Mouse (Mus musculus): ENCODE results near the gene Tm6sf1. TPM values are rescaled to one million over a fixed set of nuclear protein-coding genes. Genes with fewer than 3 reads are reported as not detected.

Tm6sf1 gene
- total and polyA plus RNA-seq, 3 experiments = 9.1 to 21.4 (median 12.6) TPM

DNA sequence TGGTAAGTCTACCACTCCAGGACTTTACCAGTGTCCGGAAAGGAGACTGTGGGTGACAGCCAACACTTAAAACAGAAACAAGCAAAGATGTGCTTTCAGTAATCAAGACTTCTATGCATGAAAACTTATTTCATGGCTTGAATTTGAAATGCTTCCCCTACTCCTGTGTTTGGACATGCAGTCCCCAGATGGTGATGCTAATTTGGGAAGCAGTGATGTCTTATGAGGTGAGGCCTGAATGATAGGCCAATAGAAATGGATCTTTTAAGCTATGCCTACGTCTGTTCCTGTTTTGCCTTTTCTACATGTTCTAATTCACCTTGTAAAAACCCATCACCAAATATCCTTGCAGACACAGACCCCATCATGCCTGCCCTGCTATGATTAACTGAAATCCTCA, 46.1 kb downstream of the Tm6sf1 start:
- DNase-seq = no peak
- WGBS = 87% methylated on average over 2 of the region's 2 CpGs
- intact Hi-C loops (cut with DNase I) = no loop called here
- H3K4me3 ChIP-seq = no peak overlapping the region
- H3K36me3 ChIP-seq (ENCODE audit: control insufficient read depth, insufficient read depth, low read length) = no peaks in the 10 kb centered on the region
- H3K27me3 ChIP-seq (ENCODE audit: control insufficient read depth, insufficient read depth, low read length) = no peaks in the 10 kb centered on the region
- H3K27ac ChIP-seq = no peak overlapping the region
- TF ChIP-seq CTCF (IDR thresholded peaks at IDR 0.05) = no peak
- no peak for TF ChIP-seq EP300 (IDR thresholded peaks at IDR 0.05; ENCODE audit: insufficient read depth, low read depth, low read length)
- TF ChIP-seq POLR2A (IDR thresholded peaks at IDR 0.05; ENCODE audit: insufficient read depth, low read depth, low read length) = no peak
- no peak overlapping the region for H3K9ac ChIP-seq (ENCODE audit: low read depth, low read length)
- H3K79me2 ChIP-seq (replicated peaks; ENCODE audit: control insufficient read depth, insufficient read depth, low read length) = no peaks in the 10 kb centered on the region; the same call in 1 of the 2 replicates
- no peaks in the 10 kb centered on the region for H3K4me1 ChIP-seq (ENCODE audit: control insufficient read depth, insufficient read depth, low read length)

DNA sequence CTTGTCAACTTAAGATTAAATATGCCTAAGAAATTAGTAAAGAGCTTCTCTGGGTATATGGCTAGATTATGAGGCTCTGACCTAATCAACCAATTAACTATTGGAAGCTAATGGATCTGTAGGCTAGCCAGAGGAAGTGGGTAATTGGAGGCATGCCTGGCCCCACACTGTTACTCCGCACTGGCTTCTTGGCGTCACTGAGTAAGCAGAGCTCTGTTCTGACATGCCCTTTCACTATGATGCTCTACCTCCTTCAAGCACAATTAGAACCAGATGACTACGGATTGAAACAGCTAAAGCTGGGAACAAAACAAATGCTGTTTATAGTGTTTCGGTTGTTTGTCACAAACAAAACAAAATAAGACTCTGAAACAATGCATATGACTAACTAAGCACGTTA, 59.5 kb downstream of the Tm6sf1 start:
- Histone ChIP-seq H3K4me1 (ENCODE audit: control insufficient read depth, insufficient read depth, low read length) (no peaks in the 10 kb centered on the region; the same call in 1 of the 2 replicates), H3K27ac (no peak overlapping the region), H3K36me3 (ENCODE audit: control insufficient read depth, insufficient read depth, low read length) (no peaks in the 10 kb centered on the region), H3K27me3 (ENCODE audit: control insufficient read depth, insufficient read depth, low read length) (no peaks in the 10 kb centered on the region), H3K79me2 (replicated peaks; ENCODE audit: control insufficient read depth, insufficient read depth, low read length) (peaks cover 1% of the 10 kb centered on the region), H3K9ac (ENCODE audit: low read depth, low read length) (no peak overlapping the region), H3K4me3 (no peak overlapping the region)
- TF ChIP-seq CTCF (IDR thresholded peaks at IDR 0.05) = no peak
- no peak for TF ChIP-seq EP300 (IDR thresholded peaks at IDR 0.05; ENCODE audit: insufficient read depth, low read depth, low read length)
- TF ChIP-seq POLR2A (IDR thresholded peaks at IDR 0.05; ENCODE audit: insufficient read depth, low read depth, low read length) = no peak
- 80% methylated on average over 5 of the region's 5 CpGs for WGBS
- DNase-seq = no peak
- intact Hi-C loops (cut with DNase I) = no loop called here

DNA sequence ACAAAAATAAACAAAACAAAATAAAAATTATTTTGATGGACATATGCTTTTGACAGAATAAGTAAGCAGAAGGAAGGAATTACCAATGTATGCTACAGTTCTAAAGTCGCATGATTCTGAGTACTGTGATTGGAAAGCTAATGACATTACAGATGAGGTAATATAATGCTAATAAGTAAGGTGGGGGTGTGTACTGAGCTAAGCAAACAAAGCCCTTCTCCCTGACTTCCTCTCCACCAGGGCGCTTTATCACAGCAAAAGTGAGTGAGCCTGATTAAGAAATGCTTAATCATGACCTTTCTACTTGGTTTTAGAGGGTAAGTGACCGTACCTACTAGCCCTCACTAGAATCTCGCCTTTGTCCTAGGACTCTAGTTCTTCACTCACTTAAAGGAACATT, 61.5 kb downstream of the Tm6sf1 start:
- H3K4me3 ChIP-seq = no peak overlapping the region
- no peak for DNase-seq
- 66% methylated on average over 4 of the region's 4 CpGs for WGBS
- TF ChIP-seq EP300 (IDR thresholded peaks at IDR 0.05; ENCODE audit: insufficient read depth, low read depth, low read length) = no peak
- no peak for TF ChIP-seq POLR2A (IDR thresholded peaks at IDR 0.05; ENCODE audit: insufficient read depth, low read depth, low read length)
- intact Hi-C loops (cut with DNase I) = no loop called here
- H3K4me1 ChIP-seq (ENCODE audit: control insufficient read depth, insufficient read depth, low read length) = no peaks in the 10 kb centered on the region
- no peaks in the 10 kb centered on the region for H3K27me3 ChIP-seq (ENCODE audit: control insufficient read depth, insufficient read depth, low read length)
- H3K27ac ChIP-seq = no peak overlapping the region
- no peak overlapping the region for H3K9ac ChIP-seq (ENCODE audit: low read depth, low read length)
- H3K79me2 ChIP-seq (replicated peaks; ENCODE audit: control insufficient read depth, insufficient read depth, low read length) = peaks cover 1% of the 10 kb centered on the region
- no peaks in the 10 kb centered on the region for H3K36me3 ChIP-seq (ENCODE audit: control insufficient read depth, insufficient read depth, low read length)

DNA sequence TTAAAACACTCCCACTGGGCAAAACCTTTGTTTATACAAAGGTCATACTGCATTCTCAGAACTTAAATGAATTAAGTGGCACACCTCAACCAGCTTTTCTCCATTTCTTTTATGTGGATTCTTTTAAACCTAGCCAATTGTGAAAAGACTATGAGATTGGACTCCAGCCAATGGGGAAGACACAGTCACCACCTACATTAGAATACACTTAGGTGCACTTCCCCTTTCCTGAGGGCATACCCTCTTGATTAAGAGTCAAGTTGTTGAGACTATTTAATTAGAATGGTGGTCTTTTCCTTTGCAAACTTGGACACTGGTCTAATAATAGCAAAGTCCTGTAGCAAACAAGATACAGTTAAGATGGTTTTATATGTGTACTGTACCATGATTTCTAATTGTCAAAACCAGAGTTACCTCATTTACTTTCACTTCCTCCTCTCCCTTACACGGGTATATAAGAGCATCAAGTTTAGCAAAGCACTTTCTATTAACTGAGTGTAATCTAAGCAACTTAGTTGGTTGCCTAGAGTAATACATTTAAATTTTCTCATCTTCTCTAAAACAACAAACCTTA, 62.7 kb downstream of the Tm6sf1 start:
- no peaks in the 10 kb centered on the region for H3K27me3 ChIP-seq (ENCODE audit: control insufficient read depth, insufficient read depth, low read length)
- no peak overlapping the region for H3K9ac ChIP-seq (ENCODE audit: low read depth, low read length)
- H3K27ac ChIP-seq = no peak overlapping the region
- peaks cover 1% of the 10 kb centered on the region; the same call in 1 of the 2 replicates for H3K79me2 ChIP-seq (replicated peaks; ENCODE audit: control insufficient read depth, insufficient read depth, low read length)
- intact Hi-C loops (cut with DNase I) = no loop called here
- DNase-seq = no peak
- no peak overlapping the region for H3K4me3 ChIP-seq
- TF ChIP-seq CTCF (IDR thresholded peaks at IDR 0.05) (no peak), EP300 (IDR thresholded peaks at IDR 0.05; ENCODE audit: insufficient read depth, low read depth, low read length) (no peak)
- no peaks in the 10 kb centered on the region for H3K4me1 ChIP-seq (ENCODE audit: control insufficient read depth, insufficient read depth, low read length)
- H3K36me3 ChIP-seq (ENCODE audit: control insufficient read depth, insufficient read depth, low read length) = no peaks in the 10 kb centered on the region
- 42% methylated on average over 1 of the region's 1 CpGs for WGBS

DNA sequence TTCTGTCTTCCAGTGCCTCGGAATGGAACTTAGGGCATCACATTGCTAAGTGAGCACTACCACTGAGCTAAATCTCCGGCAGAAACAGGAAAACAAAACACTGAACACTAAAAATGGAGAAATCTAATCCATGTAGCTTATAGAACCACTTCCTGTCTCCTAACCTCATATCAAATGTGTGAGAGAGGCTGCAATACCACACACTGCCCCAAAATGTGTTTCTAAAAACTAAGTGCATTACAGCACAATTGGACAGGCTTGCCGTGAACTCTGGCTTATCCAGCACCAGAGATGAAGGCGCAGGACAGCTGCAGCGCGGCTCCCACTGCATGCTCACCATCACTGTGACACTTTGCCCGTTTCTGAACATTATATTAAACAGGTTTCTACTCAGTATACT, 70.2 kb downstream of the Tm6sf1 start:
- TF ChIP-seq CTCF (IDR thresholded peaks at IDR 0.05) (no peak), POLR2A (IDR thresholded peaks at IDR 0.05; ENCODE audit: insufficient read depth, low read depth, low read length) (no peak), EP300 (IDR thresholded peaks at IDR 0.05; ENCODE audit: insufficient read depth, low read depth, low read length) (no peak)
- Histone ChIP-seq H3K4me1 (ENCODE audit: control insufficient read depth, insufficient read depth, low read length) (no peaks in the 10 kb centered on the region), H3K27me3 (ENCODE audit: control insufficient read depth, insufficient read depth, low read length) (no peaks in the 10 kb centered on the region), H3K27ac (no peak overlapping the region), H3K79me2 (replicated peaks; ENCODE audit: control insufficient read depth, insufficient read depth, low read length) (0 out of 2 replicates have a peak, but pooled peaks cover 2% of the 10 kb centered on the region), H3K9ac (ENCODE audit: low read depth, low read length) (no peak overlapping the region), H3K4me3 (no peak overlapping the region), H3K36me3 (ENCODE audit: control insufficient read depth, insufficient read depth, low read length) (peaks cover 2% of the 10 kb centered on the region; the same call in 1 of the 2 replicates)
- intact Hi-C loops (cut with DNase I) = no loop called here
- WGBS = 79% methylated on average over 7 of the region's 7 CpGs
- no peak for DNase-seq

DNA sequence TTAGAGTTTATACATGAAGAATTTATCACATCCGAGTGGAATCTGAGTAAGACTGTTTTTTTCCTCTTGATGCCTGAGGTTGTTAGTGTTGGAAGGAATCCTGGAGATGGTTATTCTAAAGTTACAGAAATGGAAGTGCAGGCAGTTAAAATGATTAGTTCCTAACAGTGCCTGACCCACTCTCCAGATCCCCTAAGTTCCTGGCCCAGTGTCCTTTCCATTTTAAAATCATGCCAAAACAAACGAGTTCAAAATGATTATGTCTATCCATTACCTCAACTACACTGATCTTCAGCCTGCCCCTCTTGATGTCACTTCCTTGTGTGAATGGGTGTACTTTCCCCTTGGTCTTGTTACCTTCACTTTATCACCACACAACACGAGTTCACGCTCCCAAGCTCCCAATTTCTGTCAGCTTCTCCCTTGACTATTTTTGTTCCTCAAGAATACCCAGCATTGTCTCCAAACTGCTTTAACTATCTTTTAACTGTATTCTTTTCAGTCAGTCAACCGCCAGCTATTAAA, 73.8 kb downstream of the Tm6sf1 start:
- 41% methylated on average over 5 of the region's 5 CpGs for WGBS
- intact Hi-C loops (cut with DNase I) = loop anchor here (2.0 to 5.0 kb wide), 3 partner anchors 65 to 144 kb away; partner anchors contain the start of genes 3110040N11Rik and Btbd1
- Histone ChIP-seq H3K27me3 (ENCODE audit: control insufficient read depth, insufficient read depth, low read length) (no peaks in the 10 kb centered on the region), H3K36me3 (ENCODE audit: control insufficient read depth, insufficient read depth, low read length) (peaks cover 2% of the 10 kb centered on the region; the same call in 1 of the 2 replicates), H3K4me1 (ENCODE audit: control insufficient read depth, insufficient read depth, low read length) (no peaks in the 10 kb centered on the region), H3K4me3 (peak overlapping the region; percentile 95), H3K27ac (peak overlapping the region; percentile 81; the same call in 1 of the 2 replicates), H3K79me2 (replicated peaks; ENCODE audit: control insufficient read depth, insufficient read depth, low read length) (0 out of 2 replicates have a peak, but pooled peaks cover 2% of the 10 kb centered on the region), H3K9ac (ENCODE audit: low read depth, low read length) (no peak overlapping the region)
- no peak for DNase-seq
- TF ChIP-seq POLR2A (IDR thresholded peaks at IDR 0.05; ENCODE audit: insufficient read depth, low read depth, low read length) (no peak), CTCF (IDR thresholded peaks at IDR 0.05) (no peak), EP300 (IDR thresholded peaks at IDR 0.05; ENCODE audit: insufficient read depth, low read depth, low read length) (no peak)
